Mouse (Mus musculus): Measurements from ENCODE around the gene Padi3.

The Padi3 gene

DNA sequence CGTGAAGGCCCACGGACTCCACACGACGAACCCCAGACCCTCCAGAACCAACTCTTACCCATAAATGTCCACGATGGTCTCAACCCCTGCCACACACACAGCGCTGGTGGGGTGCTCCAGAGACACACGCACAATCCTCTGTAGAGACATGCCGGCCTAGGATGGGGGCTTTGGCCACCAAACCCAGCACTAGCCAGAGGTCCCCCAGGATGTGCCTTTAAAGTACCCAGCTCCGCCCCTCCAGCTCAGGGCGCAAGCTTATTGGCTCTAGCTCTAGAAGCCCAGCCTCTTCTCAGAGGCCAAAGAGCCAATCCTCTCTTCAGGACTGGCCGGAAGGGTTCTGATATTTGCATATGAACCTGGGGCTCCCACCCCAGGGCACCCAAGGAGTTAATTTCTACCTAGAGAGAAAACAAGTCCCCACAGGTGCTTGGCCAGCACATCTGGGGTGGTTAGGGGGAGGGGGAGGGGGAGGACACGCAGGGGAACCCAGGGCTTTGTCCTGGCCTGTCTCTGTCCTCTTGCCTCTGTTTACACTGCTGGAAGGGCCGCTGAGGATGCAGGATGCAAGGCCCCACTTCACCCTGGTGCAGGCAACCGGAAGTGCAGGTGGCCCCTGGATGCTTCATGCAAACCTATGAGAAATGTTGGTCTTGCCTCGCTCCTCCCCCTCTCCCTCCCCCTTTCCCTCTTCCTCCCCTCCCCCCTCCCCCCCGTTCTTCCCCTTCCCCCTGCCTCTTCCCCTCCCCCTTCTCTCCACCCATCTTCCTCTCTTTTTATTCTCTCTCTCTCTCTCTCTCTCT, at the start of gene Padi3:
Gene Padi3 (minus strand): TSS at position 191 of the 803 bp plus-strand sequence.
- no peak for DNase-seq

DNA sequence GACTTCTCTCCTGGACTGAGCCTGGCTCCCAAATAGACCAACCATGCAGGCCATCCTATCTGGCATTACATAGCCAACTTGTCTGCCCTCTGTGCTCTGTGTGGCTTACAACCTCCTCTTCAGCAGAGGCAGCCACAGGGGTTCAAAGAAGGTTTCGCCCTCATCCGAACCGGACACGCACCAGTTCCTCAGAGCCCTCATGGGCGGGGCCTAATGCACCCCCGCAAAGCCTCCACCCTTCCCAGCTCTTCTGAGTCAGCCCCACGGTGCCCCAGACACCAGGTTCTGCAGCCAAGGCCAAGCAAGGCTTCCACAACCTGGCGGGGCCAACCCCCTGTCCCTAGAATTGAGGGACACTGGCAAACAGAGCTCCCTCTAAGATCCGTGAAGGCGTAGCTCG, 48.8 kb upstream of the Padi3 start:
- DNase-seq, result no peak

DNA sequence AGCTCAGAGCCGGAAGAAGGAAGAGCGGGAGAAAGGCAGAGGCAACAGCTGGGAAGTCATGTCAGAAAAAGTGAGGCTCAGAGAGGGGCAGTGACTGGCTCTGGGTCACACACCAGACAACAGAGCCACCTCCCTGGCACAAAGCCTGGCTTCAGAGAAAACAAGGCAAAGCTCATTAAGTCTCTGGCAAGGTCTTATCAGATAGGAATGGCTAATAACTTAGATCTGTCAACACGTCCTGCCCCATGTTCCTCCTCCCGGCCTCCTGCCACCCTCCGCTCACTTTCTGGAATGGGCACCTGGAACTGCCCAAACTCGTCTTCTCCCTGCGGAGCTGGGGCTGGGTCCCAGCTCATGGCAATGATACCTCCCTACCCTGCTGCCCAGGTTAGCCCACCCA, 47.4 kb upstream of the Padi3 start:
- no peak for DNase-seq

DNA sequence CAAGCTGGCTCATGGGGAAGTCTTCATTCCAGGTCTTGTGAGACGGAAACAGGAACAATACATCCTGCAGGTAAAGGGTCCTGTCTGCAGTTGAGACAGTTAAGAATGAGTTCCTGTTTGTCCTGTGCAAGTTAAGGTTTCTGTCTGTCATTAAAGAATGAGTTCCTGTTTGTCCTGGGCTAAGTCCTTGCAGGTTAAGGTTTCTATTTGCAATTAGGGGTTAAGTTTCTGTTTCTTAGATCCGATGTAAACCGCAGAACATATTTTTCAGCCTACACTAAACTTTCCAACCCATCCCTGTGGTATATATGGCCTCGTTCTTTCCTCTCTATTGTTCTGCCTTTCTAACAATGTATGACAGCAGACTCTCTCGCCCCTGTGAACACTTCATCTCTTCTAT, 46.6 kb upstream of the Padi3 start:
- DNase-seq, result no peak

- DNase-seq, result no peak
These were observed 44.7 kb upstream of the Padi3 start for GRCm38 (mm10) chr4:140855151-140855550.

- no peak for DNase-seq
These were observed 44.0 kb upstream of the Padi3 start for GRCm38 (mm10) chr4:140854455-140854864.

GRCm38 (mm10) chr4:140853626-140854025, 43.2 kb upstream of the Padi3 start:
- no peak for DNase-seq

- DNase-seq, result no peak
These were observed 38.9 kb upstream of the Padi3 start for GRCm38 (mm10) chr4:140849310-140849709.

DNA sequence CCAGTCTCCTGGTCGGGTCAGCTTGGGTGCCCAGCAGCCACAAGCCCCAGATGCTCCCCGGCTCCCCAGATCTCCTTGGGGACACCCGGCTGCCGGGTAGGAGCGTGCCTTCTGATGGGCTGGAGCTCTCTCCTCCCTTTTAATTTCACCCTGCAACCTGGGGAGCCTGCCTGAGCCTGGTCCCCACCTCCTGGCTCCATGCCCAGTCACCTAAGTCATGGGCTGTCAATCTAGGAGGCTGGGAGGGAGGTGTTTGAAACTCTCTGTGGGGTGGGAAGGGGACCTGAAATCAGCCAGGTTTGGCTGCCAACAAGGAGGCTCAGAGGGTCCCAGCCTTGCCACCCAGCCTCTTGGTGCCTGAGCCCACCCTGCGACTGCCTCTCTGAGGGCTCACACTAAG, 35.2 kb upstream of the Padi3 start, which contains the start of gene Padi1:
Gene Padi1 (minus strand): TSS at position 113 of the 400 bp plus-strand sequence.
- DNase-seq, result no peak

DNA sequence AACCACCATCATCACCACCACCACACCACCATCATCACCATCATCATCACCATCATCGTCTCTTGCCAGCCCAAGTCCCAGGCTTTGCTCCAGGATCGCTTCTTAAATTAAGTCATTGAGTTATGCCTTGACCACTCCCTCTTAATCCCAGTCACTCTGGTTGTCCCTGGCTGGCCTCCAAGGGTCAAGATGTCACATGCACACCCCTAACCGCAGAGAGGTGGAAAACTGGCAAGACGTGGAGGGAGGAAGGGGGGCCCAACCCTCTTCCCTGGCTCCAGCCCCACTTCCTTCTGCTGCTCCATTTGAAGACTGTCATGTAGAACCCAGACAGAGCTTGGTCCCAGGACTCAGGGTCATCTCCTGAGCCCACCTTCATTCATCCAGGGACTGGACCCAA, 34.5 kb upstream of the Padi3 start:
- no peak for DNase-seq

DNA sequence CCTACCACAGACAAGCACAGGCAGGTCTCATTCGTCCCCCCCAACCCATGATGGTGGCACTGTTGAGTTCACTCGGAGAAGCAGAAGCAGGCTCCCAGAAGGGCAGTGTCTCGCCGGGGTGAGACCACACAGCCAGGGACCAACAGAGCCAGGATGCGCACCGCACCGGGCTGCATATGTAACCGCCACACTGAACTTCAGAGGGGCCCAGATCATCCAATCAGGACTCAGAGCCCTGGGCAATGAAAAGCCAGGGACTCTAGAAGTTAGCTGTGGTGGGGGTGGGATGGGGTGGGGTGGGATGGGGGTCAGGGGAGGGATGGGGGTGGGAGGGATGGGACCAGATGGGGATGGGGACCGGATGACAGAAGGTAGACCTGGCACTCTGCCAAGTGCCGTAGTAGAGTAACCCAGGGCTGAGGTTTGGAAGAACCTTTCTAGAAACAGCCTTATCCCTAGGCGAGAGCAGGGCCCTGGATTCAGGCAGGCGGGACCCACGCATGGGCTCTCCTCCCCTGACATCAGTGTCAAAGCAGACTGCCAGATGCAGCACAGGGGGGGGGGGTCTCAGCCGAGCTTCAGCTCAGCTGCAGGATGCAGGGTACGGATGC, 33.3 kb upstream of the Padi3 start:
- no peak for DNase-seq

- DNase-seq, result no peak
These were observed 32.5 kb upstream of the Padi3 start for GRCm38 (mm10) chr4:140842909-140843308.

- no peak for DNase-seq
These were observed 27.4 kb upstream of the Padi3 start for GRCm38 (mm10) chr4:140837879-140838278.

DNA sequence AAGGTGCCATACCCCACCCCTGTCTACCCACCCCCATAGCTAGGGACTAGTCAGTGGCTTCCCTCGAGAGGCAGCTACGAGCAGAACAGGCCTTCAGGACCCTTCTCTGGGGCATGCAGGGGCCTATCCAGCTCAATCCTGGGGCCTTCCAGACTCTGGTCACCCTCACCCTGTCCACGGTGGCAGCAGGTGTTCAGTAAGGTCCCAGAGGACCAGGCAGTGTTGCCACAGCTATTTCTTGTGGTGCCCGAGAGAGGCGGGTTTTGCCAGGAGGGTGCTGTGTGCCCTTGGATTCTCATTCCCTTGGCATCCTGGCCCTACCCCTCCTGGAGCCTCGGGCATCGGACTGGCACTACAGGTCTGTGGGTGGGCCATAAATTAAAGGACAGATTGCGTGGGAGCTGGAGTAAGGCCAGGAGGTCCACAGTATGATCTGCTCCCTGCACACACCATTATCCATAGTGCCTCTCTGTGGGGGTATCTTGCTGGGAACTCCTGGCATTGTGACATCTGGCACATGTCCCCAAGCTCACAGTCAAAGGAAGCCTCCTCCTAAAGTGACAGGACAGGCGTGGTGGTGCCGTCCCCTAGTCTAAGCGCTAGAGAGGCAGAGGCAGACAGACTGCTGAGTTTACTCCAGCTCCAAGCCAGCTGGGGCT, 25.9 kb upstream of the Padi3 start:
- DNase-seq, result no peak

DNA sequence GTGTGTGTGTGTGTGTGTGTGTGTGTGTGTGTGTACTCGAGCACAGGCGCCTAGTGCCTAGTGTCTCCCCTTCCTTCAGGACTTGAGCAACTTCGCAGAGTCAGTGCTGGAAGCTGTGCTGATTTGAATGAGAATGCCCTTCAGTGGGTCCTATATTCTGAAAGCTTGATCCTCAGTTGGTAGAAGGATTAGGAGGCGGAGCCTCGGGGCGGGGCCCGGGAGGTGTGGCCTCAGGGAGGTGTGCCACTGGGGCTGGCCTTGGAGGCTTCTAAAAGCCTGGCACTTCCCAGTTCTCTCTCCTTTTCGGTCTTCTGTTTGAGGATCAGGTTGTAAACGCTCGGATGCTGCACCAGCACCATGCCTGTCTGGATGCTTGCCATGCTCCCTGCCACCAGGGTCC, 25.2 kb upstream of the Padi3 start:
- no peak for DNase-seq

GRCm38 (mm10) chr4:140834327-140834934, 24.0 kb upstream of the Padi3 start:
- DNase-seq, result no peak

DNA sequence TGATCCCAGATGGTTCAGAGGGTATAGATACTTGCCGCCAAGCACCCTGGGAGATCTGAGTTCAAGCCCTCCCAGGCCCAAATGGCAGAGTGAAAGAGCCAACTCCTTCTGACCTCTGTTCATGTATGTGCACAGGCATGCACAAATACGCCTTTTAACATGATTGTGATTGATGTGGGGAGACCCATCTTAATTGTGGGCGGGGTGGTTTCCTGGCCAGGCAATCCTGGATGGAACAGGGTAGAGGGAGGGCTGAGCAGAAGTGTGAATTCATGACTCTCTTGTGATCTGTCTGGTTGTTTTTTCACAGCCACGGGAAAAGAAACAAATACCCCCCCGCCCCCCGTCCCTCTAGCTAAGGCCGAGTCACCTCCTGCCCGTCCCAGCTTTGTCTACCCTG, 22.4 kb upstream of the Padi3 start:
- DNase-seq, result no peak

DNA sequence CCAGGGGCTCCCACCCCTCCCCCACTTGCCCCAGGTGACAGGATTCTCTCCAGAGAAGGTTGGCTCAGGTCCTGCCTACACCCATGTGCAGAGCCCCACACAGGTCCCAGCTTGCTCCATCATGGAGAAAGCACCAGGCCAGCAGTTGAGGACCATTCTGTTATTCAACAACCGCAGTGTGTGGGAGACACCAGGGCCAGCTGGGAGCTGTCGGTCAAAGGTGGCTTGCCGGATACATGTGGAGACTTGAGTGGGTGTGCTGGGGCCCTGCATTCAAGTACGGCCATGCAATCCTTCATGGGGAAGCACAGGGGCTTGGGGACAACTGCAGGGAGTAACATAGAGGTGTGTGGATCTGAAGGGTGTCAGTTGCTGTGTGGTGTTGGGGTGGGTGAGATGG, 21.4 kb upstream of the Padi3 start:
- DNase-seq, result no peak

GRCm38 (mm10) chr4:140827237-140827636, 16.8 kb upstream of the Padi3 start:
- no peak for DNase-seq

DNA sequence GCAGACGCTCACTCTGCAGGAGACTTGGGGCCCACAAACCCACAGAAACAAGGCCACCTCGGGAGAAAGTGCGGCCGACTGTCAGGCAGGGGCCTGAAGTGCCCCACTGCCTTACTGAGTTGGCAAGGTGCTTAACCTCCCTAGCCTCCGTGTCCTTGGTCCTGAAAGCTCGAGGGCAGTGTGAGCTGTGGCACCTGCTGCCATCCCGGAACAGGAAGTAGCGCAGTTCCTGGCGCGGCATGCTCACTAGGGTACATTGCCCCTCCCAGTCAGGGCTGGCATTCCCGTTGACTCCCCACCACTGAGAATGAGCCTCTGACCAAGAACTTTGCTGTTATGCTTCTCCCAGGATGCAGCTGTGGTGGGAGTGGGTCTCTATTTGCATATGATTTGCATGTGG, 15.5 kb upstream of the Padi3 start:
- no peak for DNase-seq

DNA sequence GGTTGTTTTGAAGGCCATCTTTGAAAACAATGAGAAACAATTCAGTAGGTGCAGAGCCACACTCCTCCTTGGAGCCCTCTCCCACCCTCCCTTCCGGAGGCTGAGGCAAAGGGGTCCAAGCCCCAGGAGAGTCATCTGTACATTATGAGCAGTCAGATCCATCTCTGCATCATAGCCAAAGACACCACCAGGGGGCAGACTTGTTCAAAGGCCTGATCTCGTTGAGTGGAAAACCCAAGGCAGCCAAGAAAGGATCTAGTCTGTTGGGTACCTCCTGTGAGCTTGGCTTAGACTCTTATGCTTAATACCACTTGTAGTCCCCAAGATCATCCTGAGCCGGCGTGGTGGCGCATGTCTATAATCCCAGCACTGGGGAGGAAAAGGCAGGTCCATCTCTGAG, 11.5 kb upstream of the Padi3 start:
- peak; percentile 29 for DNase-seq

- DNase-seq, result no peak
These were observed 7.0 kb upstream of the Padi3 start for GRCm38 (mm10) chr4:140817413-140817812.
